Mouse (Mus musculus) CH12.LX (cell line): ENCODE results near the gene Cnp.

Experiments used
- CHD1 ChIP-seq: IDR thresholded peaks from 2 replicates; pipeline ENCODE4 v1.6.1; 2012; ENCODE audit warnings: low read depth, low read length, improper control_type of control experiment, inconsistent platforms
- CHD2 ChIP-seq: IDR thresholded peaks from 2 replicates; pipeline ENCODE4 v1.6.1; 2011; ENCODE audit warnings: low read length, improper control_type of control experiment
- CTCF ChIP-seq, 2 experiments: IDR thresholded peaks in 1 of 2; conservative IDR thresholded peaks in 1 of 2; 2 replicates each; pipeline ENCODE4 v1.5.1; 2011 to 2012; ENCODE audit warnings: low read depth in 2 of 2, low read length in 2 of 2, improper control_type of control experiment in 1 of 2, inconsistent platforms in 1 of 2, mild to moderate bottlenecking in 1 of 2, moderate library complexity in 1 of 2
- E2F4 ChIP-seq: IDR thresholded peaks from 2 replicates; pipeline ENCODE4 v1.6.1; 2011; ENCODE audit warnings: low read depth, low read length, improper control_type of control experiment; ENCODE audit not compliant: insufficient replicate concordance
- EP300 ChIP-seq: IDR thresholded peaks from 2 replicates; pipeline ENCODE4 v1.6.1; 2011; ENCODE audit warnings: low read length, improper control_type of control experiment
- IRF4 ChIP-seq: IDR thresholded peaks from 2 replicates; pipeline ENCODE4 v1.6.1; 2014; ENCODE audit warnings: low read depth, mild to moderate bottlenecking, inconsistent platforms, low read length, improper control_type of control experiment
- KAT2A ChIP-seq: IDR thresholded peaks from 2 replicates; pipeline ENCODE4 v1.6.1; 2012; ENCODE audit warnings: low read length, improper control_type of control experiment, inconsistent platforms; ENCODE audit not compliant: insufficient replicate concordance
- MYC ChIP-seq: IDR thresholded peaks from 2 replicates; pipeline ENCODE4 v1.6.1; 2011; ENCODE audit warnings: low read depth, mild to moderate bottlenecking, improper control_type of control experiment, low read length
- PAX5 ChIP-seq: IDR thresholded peaks from 2 replicates; pipeline ENCODE4 v1.6.1; 2012; ENCODE audit warnings: low read length, inconsistent platforms, mixed read lengths
- POLR2A ChIP-seq: IDR thresholded peaks from 2 replicates; pipeline ENCODE4 v1.6.1; 2011; ENCODE audit warnings: low read depth, mild to moderate bottlenecking, improper control_type of control experiment, low read length
- POLR2AphosphoS2 ChIP-seq: IDR thresholded peaks from 2 replicates; pipeline ENCODE4 v1.6.1; 2011; ENCODE audit warnings: low read depth, low read length, improper control_type of control experiment
- ZNF384 ChIP-seq: IDR thresholded peaks from 2 replicates; pipeline ENCODE4 v1.6.1; 2012; ENCODE audit warnings: low read depth, low read length, improper control_type of control experiment, inconsistent platforms

DNA sequence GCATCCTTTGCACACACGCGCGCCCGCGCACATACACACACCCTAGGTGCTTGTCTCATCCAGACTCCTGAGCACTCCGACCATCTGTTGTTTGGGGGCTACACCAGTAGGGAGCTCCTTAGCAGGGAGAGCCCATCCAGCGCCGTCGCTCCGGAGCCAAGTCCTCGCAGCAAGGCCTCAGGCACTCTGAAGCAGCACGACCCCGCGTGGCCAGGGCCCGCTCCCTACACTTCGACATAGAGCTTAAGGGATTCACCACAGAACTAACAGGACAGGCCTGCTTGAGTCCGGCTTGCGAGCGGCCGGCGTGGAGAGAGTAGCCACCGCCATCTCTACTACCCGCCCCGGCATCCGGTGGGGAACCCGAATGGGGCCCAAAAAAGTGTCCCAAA is 47.6 kb upstream of the Cnp start:
- TF ChIP-seq POLR2A (no peak), CHD1 (no peak), PAX5 (no peak), EP300 (no peak), KAT2A (no peak), CTCF (conservative IDR thresholded peaks at IDR 0.05 in 1 of 2, IDR thresholded peaks at IDR 0.05 in 1 of 2; ENCODE audit: low read depth in 2 of 2, low read length in 2 of 2) (peak in 1 of 2 experiments; percentile 50; a peak in 2 of 4 replicates), POLR2AphosphoS2 (no peak), ZNF384 (no peak), E2F4 (no peak), MYC (0 out of 2 replicates have a peak, but pooled peaks have one; percentile 39), CHD2 (no peak), IRF4 (no peak)
